Mouse (Mus musculus): Measurements from ENCODE around the gene Smim11. TPM values are rescaled to one million over a fixed set of nuclear protein-coding genes. Genes with fewer than 3 reads are reported as not detected.

The Smim11 gene
- polyA plus RNA-seq, 1 experiment from 2014 or later: 42.4 TPM

DNA sequence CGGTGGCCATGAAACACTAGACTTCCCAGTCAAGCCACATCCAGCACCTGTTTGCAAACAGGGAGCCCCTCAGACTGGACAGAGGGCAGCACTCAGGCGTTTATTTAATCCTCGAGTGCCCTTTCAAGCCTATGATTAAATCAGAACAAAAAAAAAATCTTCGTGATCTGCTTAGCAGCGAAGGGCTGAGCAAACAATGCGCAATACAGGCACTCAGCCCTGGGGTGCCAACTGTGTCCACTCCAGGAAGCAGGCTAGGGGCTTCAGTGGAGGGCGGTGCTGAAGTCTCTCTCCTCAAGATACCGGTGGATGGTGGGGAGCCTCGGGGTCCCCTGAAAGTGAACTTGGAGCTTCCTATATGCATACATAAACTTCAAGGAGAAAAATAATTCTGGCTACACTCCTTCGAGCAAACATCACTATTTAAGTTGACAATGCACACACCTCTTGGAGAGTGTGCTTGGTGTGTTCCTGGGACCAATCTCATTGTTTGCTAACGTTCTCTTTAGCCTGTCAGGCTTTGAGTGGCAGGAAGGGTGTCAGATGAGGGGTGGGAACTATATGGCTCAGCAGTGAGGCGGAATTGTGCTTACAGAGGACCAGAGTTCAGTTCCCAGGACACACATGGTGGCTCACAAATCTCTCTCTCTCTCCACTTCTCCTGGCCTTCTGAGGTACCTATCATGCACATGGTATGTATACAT lies 6.7 kb upstream of the Smim11 start:
- H3K27me3 ChIP-seq: peaks cover 14% of the 10 kb centered on the region
- no peaks in the 10 kb centered on the region for H3K36me3 ChIP-seq (replicated peaks)
- H3K9ac ChIP-seq: no peak overlapping the region
- H3K9me3 ChIP-seq (replicated peaks): no peaks in the 10 kb centered on the region
- 49% methylated on average over 12 of the region's 12 CpGs for WGBS (ENCODE audit: insufficient replicate concordance)
- H3K27ac ChIP-seq (replicated peaks): no peak overlapping the region
- H3K4me3 ChIP-seq (replicated peaks): no peak overlapping the region
- ATAC-seq (ENCODE audit: insufficient read depth): no peak
- no peak overlapping the region for H3K4me2 ChIP-seq
- H3K4me1 ChIP-seq (replicated peaks): no peaks in the 10 kb centered on the region

DNA sequence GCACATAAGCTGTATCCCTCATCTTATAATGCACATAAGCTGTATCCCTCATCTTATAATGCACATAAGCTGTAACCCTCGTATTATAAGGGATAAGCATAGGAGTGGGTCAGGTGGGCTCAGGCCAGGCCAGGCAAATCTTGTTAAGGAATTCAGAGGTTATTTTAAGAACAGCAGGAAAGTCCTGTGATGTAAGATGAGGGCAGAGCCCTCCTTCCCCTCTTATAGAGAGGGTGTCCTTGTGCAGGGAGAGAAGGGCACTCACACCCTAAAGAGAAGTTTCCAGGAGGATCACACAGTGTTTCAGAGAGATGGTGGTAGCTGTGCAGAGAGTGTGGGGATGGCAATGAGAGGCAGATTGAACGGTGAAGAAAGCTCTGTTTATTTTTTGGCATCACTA lies 5.8 kb upstream of the Smim11 start:
- H3K27me3 ChIP-seq: peaks cover 14% of the 10 kb centered on the region
- no peak overlapping the region for H3K4me3 ChIP-seq (replicated peaks)
- no peak for ATAC-seq (ENCODE audit: insufficient read depth)
- no peak overlapping the region for H3K4me2 ChIP-seq
- no peaks in the 10 kb centered on the region for H3K9me3 ChIP-seq (replicated peaks)
- no peaks in the 10 kb centered on the region for H3K36me3 ChIP-seq (replicated peaks)
- H3K27ac ChIP-seq (replicated peaks): no peak overlapping the region
- 47% methylated on average over 2 of the region's 2 CpGs for WGBS (ENCODE audit: insufficient replicate concordance)
- H3K9ac ChIP-seq: no peak overlapping the region
- peaks cover 2% of the 10 kb centered on the region; the same call in 1 of the 2 replicates for H3K4me1 ChIP-seq (replicated peaks)

DNA sequence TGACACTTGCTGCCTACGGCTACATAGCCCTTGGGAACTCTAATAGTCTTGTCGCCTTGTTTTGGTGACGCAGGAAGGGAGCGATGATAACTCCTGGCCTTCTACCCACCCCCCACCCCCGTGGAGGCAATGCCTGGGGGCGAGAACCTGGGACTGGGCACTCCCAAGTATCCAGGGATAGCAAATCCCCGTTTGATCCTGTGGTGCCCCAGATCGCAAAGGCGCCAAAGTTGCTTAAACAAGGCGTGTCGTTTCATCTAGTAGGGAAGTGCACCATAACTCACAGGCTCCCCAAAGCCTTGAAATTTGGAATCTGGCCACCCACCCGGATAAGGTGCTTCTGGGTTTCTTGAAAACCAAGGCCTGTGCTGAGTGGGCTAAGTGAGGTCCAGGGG lies 323 bp downstream of the Smim11 start:
- H3K36me3 ChIP-seq (replicated peaks): peaks cover 11% of the 10 kb centered on the region; the same call in 1 of the 2 replicates

DNA sequence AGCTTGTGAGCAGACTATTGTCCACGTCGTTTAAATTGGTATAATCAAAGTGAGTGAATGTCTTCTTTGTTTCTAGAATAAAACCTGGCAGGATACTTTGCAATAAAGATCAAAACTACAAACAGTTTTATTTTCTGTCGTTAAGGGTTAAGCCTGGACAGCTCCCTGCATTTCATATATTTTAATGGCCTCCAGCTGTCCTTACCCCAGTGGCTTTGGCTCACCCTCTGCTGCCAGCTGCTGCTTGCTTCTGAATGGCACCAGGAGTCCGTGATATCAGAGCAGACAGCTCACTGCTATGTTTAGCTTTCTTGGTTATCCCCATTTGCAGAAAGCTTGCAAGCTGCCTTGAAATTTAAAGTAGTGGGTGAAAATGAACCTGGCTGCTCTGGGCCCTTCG lies 903 bp downstream of the Smim11 start:
- Histone ChIP-seq H3K36me3 (replicated peaks) (peaks cover 16% of the 10 kb centered on the region), H3K4me2 (peak overlapping the region; percentile 88), H3K27me3 (no peaks in the 10 kb centered on the region), H3K27ac (replicated peaks) (peak overlapping the region; percentile 48), H3K4me1 (replicated peaks) (peaks cover 31% of the 10 kb centered on the region), H3K9ac (peak overlapping the region; percentile 66), H3K9me3 (replicated peaks) (no peaks in the 10 kb centered on the region), H3K4me3 (replicated peaks) (peak overlapping the region; percentile 67)
- ATAC-seq (ENCODE audit: insufficient read depth): no peak
- 36% methylated on average over 5 of the region's 5 CpGs for WGBS (ENCODE audit: insufficient replicate concordance)

More for the DNA sequence above, 323 bp downstream of the Smim11 start:
- peak overlapping the region; percentile 88 for H3K4me2 ChIP-seq
- H3K9ac ChIP-seq: peak overlapping the region; percentile 66
- H3K27ac ChIP-seq (replicated peaks): peak overlapping the region; percentile 48
- WGBS (ENCODE audit: insufficient replicate concordance): 1% methylated on average over 12 of the region's 12 CpGs
- H3K4me3 ChIP-seq (replicated peaks): peak overlapping the region; percentile 67
- peaks cover 2% of the 10 kb centered on the region for H3K27me3 ChIP-seq
- H3K4me1 ChIP-seq (replicated peaks): peaks cover 31% of the 10 kb centered on the region
- H3K9me3 ChIP-seq (replicated peaks): no peaks in the 10 kb centered on the region
- peak; percentile 51 for ATAC-seq (ENCODE audit: insufficient read depth)

DNA sequence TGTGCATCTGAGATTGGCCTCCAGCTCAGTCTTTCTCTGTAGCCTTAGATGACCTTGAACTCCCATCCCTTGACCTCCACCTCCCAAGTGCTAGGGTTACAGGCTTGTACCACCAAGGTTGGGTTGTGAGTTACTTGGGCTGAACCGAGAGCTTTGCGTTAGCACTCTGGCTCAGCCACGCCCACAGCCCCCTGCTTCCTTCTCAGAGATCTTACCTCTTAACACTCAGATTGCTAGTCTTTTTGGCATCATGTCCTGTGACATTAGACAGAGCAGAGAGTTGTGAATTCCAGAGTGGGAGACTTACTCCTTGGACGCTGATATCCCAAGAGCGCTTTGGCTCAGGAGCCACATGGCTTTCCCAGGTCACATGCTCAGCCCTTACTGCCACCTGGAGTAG lies 1.4 kb downstream of the Smim11 start:
- ATAC-seq (ENCODE audit: insufficient read depth): no peak
- 60% methylated on average over 5 of the region's 5 CpGs for WGBS (ENCODE audit: insufficient replicate concordance)
- Histone ChIP-seq H3K27me3 (no peaks in the 10 kb centered on the region), H3K36me3 (replicated peaks) (peaks cover 20% of the 10 kb centered on the region), H3K27ac (replicated peaks) (no peak overlapping the region), H3K4me3 (replicated peaks) (no peak overlapping the region), H3K9ac (0 out of 2 replicates have a peak overlapping the region, but pooled peaks have one; percentile 66), H3K4me1 (replicated peaks) (peaks cover 31% of the 10 kb centered on the region), H3K9me3 (replicated peaks) (no peaks in the 10 kb centered on the region), H3K4me2 (peak overlapping the region; percentile 88)

DNA sequence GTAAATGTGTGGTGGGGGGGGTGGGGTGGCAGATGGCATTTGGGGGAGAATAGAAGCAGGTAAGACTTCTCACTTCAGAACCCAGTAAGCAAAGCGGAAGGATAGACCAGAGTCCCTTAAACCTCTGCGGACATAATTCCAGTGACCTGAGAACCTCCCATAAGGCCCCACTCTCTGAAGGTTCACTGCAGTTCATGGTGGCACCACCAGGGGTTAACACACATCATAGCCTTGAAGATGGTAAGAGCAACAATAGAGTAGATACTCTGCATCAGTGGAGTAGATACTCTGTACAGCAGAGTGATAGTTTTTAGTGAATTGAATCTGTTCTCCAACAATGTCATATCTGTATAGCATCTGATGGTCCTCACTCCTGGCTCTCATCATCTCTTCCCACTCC lies 4.4 kb downstream of the Smim11 start:
- no peak for ATAC-seq (ENCODE audit: insufficient read depth)

DNA sequence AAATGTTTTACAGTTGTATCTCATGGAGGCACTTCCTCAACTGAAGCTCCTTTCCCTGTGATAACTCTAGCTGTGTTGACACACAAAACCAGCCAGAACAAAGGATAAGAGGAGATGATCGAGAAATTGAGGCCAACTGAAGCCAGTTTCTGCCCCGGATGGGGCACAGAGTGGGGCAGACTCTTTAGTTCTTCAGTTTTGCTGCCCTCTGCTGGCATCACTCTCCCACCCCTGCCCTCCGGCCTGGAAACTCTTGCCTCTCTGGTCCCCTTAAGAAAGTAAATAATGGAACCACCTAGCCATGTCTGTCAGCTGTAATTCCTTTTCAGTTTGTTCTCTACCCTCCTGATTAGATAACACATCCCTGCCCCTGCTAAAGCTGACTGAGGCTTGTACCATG lies 6.9 kb downstream of the Smim11 start:
- H3K27ac ChIP-seq (replicated peaks): no peak overlapping the region
- H3K9me3 ChIP-seq (replicated peaks): no peaks in the 10 kb centered on the region
- H3K4me3 ChIP-seq (replicated peaks): no peak overlapping the region
- H3K27me3 ChIP-seq: no peaks in the 10 kb centered on the region
- 51% methylated on average over 3 of the region's 3 CpGs for WGBS (ENCODE audit: insufficient replicate concordance)
- H3K4me1 ChIP-seq (replicated peaks): peaks cover 8% of the 10 kb centered on the region
- no peak for ATAC-seq (ENCODE audit: insufficient read depth)
- peaks cover 20% of the 10 kb centered on the region for H3K36me3 ChIP-seq (replicated peaks)
- H3K9ac ChIP-seq: no peak overlapping the region
- no peak overlapping the region for H3K4me2 ChIP-seq

More for the DNA sequence above, 4.4 kb downstream of the Smim11 start:
- Histone ChIP-seq H3K4me3 (replicated peaks) (no peak overlapping the region), H3K27ac (replicated peaks) (no peak overlapping the region), H3K36me3 (replicated peaks) (peaks cover 20% of the 10 kb centered on the region), H3K9me3 (replicated peaks) (no peaks in the 10 kb centered on the region), H3K27me3 (no peaks in the 10 kb centered on the region), H3K4me1 (replicated peaks) (peaks cover 27% of the 10 kb centered on the region), H3K4me2 (no peak overlapping the region), H3K9ac (no peak overlapping the region)
- WGBS (ENCODE audit: insufficient replicate concordance): 86% methylated on average over 2 of the region's 2 CpGs

DNA sequence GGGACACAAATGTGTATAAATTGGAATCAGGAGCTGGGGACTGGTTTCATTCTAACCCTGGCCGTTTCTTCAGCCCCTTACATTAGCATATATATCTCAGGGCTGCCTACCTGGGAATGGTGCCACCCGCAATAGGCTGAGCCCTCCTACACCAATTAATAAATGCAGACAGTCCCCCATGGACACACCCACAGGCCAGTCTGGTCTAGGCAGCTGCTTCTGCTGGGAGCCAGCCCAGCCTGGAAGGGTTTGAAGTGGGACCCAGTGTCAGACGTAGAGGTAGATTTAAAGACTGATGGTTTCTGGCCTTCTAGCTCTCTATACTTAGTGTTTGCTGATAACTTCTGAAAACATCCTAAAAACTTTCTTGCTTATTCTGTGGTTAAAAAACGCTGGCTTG lies 8.0 kb downstream of the Smim11 start:
- Histone ChIP-seq H3K27ac (replicated peaks) (no peak overlapping the region), H3K27me3 (no peaks in the 10 kb centered on the region), H3K36me3 (replicated peaks) (peaks cover 20% of the 10 kb centered on the region), H3K4me1 (replicated peaks) (no peaks in the 10 kb centered on the region), H3K4me2 (no peak overlapping the region), H3K4me3 (replicated peaks) (no peak overlapping the region), H3K9ac (no peak overlapping the region), H3K9me3 (replicated peaks) (no peaks in the 10 kb centered on the region)
- 69% methylated on average over 4 of the region's 4 CpGs for WGBS (ENCODE audit: insufficient replicate concordance)
- ATAC-seq (ENCODE audit: insufficient read depth): no peak

DNA sequence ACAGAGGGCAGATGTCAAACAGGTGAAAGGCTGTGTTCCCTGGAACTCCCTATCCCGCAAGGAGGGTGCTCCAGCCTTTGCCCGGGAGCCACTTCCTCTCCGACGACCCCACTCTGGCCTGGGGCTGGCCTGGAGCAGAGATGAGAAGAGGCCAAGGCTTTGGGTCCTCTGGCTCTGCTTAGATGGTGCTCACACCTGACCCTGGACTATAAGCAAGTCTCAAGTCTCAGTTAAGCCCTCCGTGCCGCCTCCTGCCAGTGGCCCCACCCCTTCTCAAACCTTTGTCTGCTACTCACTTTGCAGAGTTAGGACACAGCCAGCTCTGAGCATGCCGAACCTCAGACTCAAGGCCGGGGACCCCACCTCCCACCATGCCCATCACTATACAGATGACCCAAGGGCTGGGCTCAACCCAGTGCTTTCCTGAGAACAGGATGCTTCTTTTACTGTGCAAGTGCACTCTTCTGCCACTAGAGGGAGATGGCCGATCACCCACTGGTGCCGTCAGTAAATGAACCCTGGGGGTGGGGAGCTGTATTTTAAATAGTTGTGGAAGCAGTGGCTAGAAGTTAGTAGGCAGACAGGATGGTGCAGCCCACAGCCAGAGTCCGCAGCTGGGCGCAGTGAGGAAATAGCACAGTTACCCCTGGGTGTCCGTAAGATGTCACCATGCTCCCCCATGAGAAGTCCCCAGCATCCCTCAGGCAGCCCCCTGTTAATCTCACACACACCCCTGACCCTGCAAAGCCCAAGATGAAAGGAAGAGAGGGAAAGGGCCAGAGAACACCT lies 13.1 kb downstream of the Smim11 start:
- peak; percentile 25; the same call in 1 of the 2 replicates for ATAC-seq (ENCODE audit: insufficient read depth)
- no peaks in the 10 kb centered on the region for H3K9me3 ChIP-seq (replicated peaks)
- H3K36me3 ChIP-seq (replicated peaks): no peaks in the 10 kb centered on the region; the same call in 1 of the 2 replicates
- no peak overlapping the region for H3K9ac ChIP-seq
- H3K27ac ChIP-seq (replicated peaks): no peak overlapping the region
- H3K4me2 ChIP-seq: no peak overlapping the region
- no peak overlapping the region for H3K4me3 ChIP-seq (replicated peaks)
- H3K4me1 ChIP-seq (replicated peaks): no peaks in the 10 kb centered on the region
- no peaks in the 10 kb centered on the region for H3K27me3 ChIP-seq
- WGBS (ENCODE audit: insufficient replicate concordance): 42% methylated on average over 13 of the region's 13 CpGs

DNA sequence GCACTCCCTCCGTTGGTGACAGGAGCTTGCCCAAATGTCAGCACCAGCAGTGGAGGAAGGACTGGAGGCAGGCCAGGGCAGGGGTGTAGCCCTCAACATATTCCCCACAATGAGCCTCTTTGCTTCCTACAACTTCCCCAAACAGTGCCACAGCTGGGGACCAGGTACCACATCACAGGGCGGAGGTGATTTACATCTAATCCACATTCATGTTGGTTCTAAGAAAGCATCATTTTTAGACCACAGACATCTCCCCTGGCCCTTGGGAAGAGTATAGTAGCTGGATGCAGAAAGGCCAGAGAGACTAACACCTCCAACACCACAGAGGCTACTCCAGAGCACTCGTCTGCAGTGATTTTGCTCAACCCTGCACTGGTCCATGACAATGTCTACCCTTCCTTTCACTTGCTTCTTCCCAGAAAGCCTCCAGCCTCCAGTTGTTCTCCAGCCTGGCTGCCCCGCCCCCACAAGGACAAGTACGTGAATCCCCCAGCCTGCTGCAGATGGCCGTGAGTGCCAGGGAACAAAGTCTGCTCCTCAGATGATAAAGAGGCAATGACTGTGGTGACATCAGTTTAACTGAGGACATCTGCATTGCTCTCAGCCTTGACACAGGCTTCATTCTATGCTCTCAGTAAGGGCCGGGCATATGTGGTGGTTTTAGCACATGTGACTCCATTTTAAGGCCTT lies 15.1 kb downstream of the Smim11 start:
- Histone ChIP-seq H3K27me3 (no peaks in the 10 kb centered on the region), H3K27ac (replicated peaks) (no peak overlapping the region), H3K4me3 (replicated peaks) (no peak overlapping the region), H3K9me3 (replicated peaks) (no peaks in the 10 kb centered on the region), H3K4me1 (replicated peaks) (no peaks in the 10 kb centered on the region), H3K36me3 (replicated peaks) (no peaks in the 10 kb centered on the region), H3K4me2 (no peak overlapping the region), H3K9ac (no peak overlapping the region)
- 61% methylated on average over 7 of the region's 7 CpGs for WGBS (ENCODE audit: insufficient replicate concordance)
- no peak for ATAC-seq (ENCODE audit: insufficient read depth)
